In the genomic region with DNA sequence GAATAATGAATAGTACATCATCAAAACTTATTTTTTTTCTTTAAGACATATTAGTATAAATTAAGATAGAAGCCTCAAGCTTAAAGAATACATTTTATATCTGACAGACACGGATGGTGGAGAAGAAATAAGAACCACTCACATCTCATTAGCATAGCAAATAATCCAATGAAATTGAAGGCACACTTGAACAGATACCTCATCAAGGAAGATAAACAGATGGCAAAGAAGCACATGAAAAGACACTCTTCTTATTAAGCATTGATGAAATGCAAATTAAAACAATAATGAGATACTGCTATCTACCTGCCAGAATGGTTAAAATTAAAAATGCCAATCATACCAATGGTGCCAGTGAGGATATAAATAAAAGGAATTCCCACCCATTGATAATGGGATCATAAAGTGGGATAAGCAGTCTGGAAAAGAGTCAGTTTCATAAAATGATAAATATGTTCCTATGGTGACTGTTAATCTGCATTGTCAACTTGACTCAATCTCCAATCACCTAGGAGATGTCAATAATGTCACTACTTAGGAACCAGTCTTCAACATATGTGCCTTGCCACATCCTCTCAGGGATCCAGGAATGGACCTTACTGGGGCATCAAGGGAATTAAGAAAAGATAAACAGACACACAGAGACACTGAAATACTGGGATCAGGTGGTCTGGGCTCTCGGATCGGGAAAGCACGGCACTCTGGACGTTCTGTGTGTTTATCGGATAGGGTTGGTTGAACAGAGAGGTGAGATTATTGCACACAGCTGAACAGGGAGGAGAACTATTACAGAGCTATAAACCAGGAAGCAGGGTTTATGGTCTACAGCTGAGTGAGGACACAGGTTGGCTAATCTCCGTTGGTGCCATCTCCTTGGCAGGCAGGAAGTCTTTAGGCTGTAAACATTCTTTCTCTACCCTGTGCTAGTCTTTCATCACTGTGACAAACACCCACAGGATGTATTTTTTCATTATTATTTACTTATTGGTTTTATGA, we compare ENCODE assay signal across 16 mouse cellular contexts. TPM values are rescaled to one million over a fixed set of nuclear protein-coding genes. Genes with fewer than 3 reads are reported as not detected.
DNase-seq lines count a peak whose midpoint lies in the region; ATAC-seq and TF ChIP-seq lines count a peak whose summit lies in the region.
"Had no signal": no experiment of that assay in that cellular context is flagged by ENCODE, and none has a peak within 500 bp of the region (broad histone marks: within the 10 kb centered on the region; RNA-seq: fewer than 3 reads in every experiment).

No protein-coding gene starts in this region.

- 59% methylated on average over 7 of the region's 7 CpGs for WGBS in neural tube, embryonic 12.5 days
- WGBS in forebrain, postnatal 0 days, result 65% methylated on average over 7 of the region's 7 CpGs
- 38% methylated on average over 7 of the region's 7 CpGs for WGBS in small intestine, adult 2 months

- no peaks in the 10 kb centered on the region for H3K9me3 ChIP-seq in neural tube, embryonic 12.5 days
- H3K9me3 ChIP-seq in forebrain, postnatal 0 days (ENCODE audit: low read length), result no peaks in the 10 kb centered on the region
- H3K9me3 ChIP-seq: heart, embryonic 15.5 days; limb, embryonic 13.5 days had no signal

- no peak overlapping the region for H3K4me2 ChIP-seq in neural tube, embryonic 12.5 days (replicated peaks)
- H3K4me2 ChIP-seq in forebrain, postnatal 0 days (ENCODE audit: low read depth), result no peak overlapping the region
- H3K4me2 ChIP-seq: heart, embryonic 15.5 days; limb, embryonic 13.5 days had no signal

- no peak overlapping the region for H3K4me3 ChIP-seq in neural tube, embryonic 12.5 days
- H3K4me3 ChIP-seq in forebrain, postnatal 0 days (ENCODE audit: low read depth, low read length), result no peak overlapping the region
- no peak overlapping the region for H3K4me3 ChIP-seq in small intestine, adult 2 months (ENCODE audit: low read depth, low read length)
- H3K4me3 ChIP-seq: erythroblast, embryonic 14.5 days; heart, embryonic 15.5 days; limb, embryonic 13.5 days had no signal

- no peak for TF ChIP-seq POLR2A in small intestine, adult 2 months (IDR thresholded peaks at IDR 0.05; ENCODE audit: low read depth, low read length)

- TF ChIP-seq CTCF in forebrain, postnatal 0 days (IDR thresholded peaks at IDR 0.05; ENCODE audit: low read depth), result no peak
- TF ChIP-seq CTCF in small intestine, adult 2 months (IDR thresholded peaks at IDR 0.05; ENCODE audit: extremely low read depth, insufficient read length, insufficient replicate concordance, low read depth, low read length), result no peak

- no peaks in the 10 kb centered on the region for H3K27me3 ChIP-seq in neural tube, embryonic 12.5 days (replicated peaks)
- H3K27me3 ChIP-seq in forebrain, postnatal 0 days (ENCODE audit: insufficient read depth, low read length), result no peaks in the 10 kb centered on the region
- no peaks in the 10 kb centered on the region for H3K27me3 ChIP-seq in small intestine, adult 2 months (ENCODE audit: control insufficient read depth, insufficient read depth, low read length)
- H3K27me3 ChIP-seq: heart, embryonic 15.5 days; limb, embryonic 13.5 days had no signal

- DNase-seq in neural tube, embryonic 10.5 days (ENCODE audit: extremely low spot score, low spot score), result no peak
- no peak for DNase-seq in forebrain, postnatal 0 days
- DNase-seq in gastrocnemius, postnatal 4 days (ENCODE audit: low spot score in 2 of 2), result no peak
- DNase-seq in cerebellum, postnatal 25 days, result no peak
- DNase-seq: adrenal gland, adult 8-10 months; cerebellum, adult 9-11 months; heart, adult 18-20 months; right cerebral cortex, postnatal 25 days had no signal

- no peak overlapping the region for H3K27ac ChIP-seq in neural tube, embryonic 12.5 days
- no peak overlapping the region for H3K27ac ChIP-seq in forebrain, postnatal 0 days (ENCODE audit: low read depth, low read length)
- H3K27ac ChIP-seq in small intestine, adult 2 months (ENCODE audit: insufficient read depth, low read depth, low read length), result peak overlapping the region; percentile 55; the same call in 1 of the 2 replicates
- H3K27ac ChIP-seq: heart, embryonic 15.5 days; kidney, postnatal 0 days; limb, embryonic 13.5 days had no signal

- H3K9ac ChIP-seq in neural tube, embryonic 12.5 days, result no peak overlapping the region
- no peak overlapping the region for H3K9ac ChIP-seq in forebrain, postnatal 0 days
- H3K9ac ChIP-seq: heart, embryonic 15.5 days; limb, embryonic 13.5 days had no signal

- no peaks in the 10 kb centered on the region for H3K4me1 ChIP-seq in neural tube, embryonic 12.5 days
- H3K4me1 ChIP-seq in forebrain, postnatal 0 days (ENCODE audit: insufficient read depth), result no peaks in the 10 kb centered on the region
- peaks cover 10% of the 10 kb centered on the region for H3K4me1 ChIP-seq in small intestine, adult 2 months (ENCODE audit: control insufficient read depth, insufficient read depth, insufficient read length, low read length)
- H3K4me1 ChIP-seq: limb, embryonic 13.5 days had no signal

- ATAC-seq in neural tube, embryonic 12.5 days (ENCODE audit: low FRiP score, low read depth), result peak; percentile 53; the same call in 1 of the 2 replicates
- ATAC-seq in forebrain, postnatal 0 days, result peak; percentile 60; the same call in 1 of the 2 replicates
- ATAC-seq in megakaryocyte, adult 5-6 weeks (ENCODE audit: poor library complexity, severe bottlenecking), result peak; percentile 92
- ATAC-seq: CD4-positive, CD25-positive, alpha-beta regulatory T cell, adult 4 months had no signal

- H3K36me3 ChIP-seq in neural tube, embryonic 12.5 days, result no peaks in the 10 kb centered on the region
- no peaks in the 10 kb centered on the region for H3K36me3 ChIP-seq in forebrain, postnatal 0 days (ENCODE audit: insufficient read depth)
- H3K36me3 ChIP-seq in small intestine, adult 2 months (ENCODE audit: control insufficient read depth, insufficient read depth, low read length), result no peaks in the 10 kb centered on the region
- H3K36me3 ChIP-seq: heart, embryonic 15.5 days; limb, embryonic 13.5 days had no signal

RNA-seq across cellular contexts. Expression of a gene that starts 12.2 kb away (rescaled TPM):
- polyA plus RNA-seq in neural tube, embryonic 12.5 days (2016; fragmentation: Nextera tagmentation; extraction: Ambion mirVana), result 41.2 and 42.6 TPM in 2 replicates
- 25.2 and 35.1 TPM in 2 replicates for total RNA-seq in forebrain, postnatal 0 days (2014; rRNA removed)
- 14.9 and 22.6 TPM in 2 replicates for polyA plus RNA-seq in forebrain, postnatal 0 days (2015; fragmentation: Nextera tagmentation; extraction: Ambion mirVana)
- total RNA-seq in megakaryocyte, adult 5-6 weeks (2015), result 36.0 and 37.4 TPM in 2 replicates
- 33.6 and 38.6 TPM in 2 replicates for total RNA-seq in megakaryocyte, adult 5-6 weeks (2017)
- polyA plus RNA-seq in small intestine, adult 2 months (2012; rRNA removed), result 5.3 and 11.9 TPM in 2 replicates
- total RNA-seq in gastrocnemius, postnatal 4 days (2021), result 1 to 10 TPM; 7.4 to 7.6 TPM
